Mouse (Mus musculus): Measurements from ENCODE around the gene Adam10. TPM values are rescaled to one million over a fixed set of nuclear protein-coding genes. Genes with fewer than 3 reads are reported as not detected.
A peak's percentile ranks its signal among the peaks of the same experiment; 100 is the strongest.

The Adam10 gene
- polyA plus RNA-seq, 1 experiment: 33.3 TPM

GRCm38 (mm10) chr9:70653875-70654274 is 24.9 kb upstream of the Adam10 start:
- Histone ChIP-seq H3K36me3 (ENCODE audit: control insufficient read depth, insufficient read depth, low read length) (0 out of 2 replicates have a peak, but pooled peaks cover 1% of the 10 kb centered on the region), H3K4me1 (ENCODE audit: control insufficient read depth, insufficient read depth, insufficient read length, low read length) (peaks cover 4% of the 10 kb centered on the region; the same call in 1 of the 2 replicates), H3K27me3 (ENCODE audit: control insufficient read depth, insufficient read depth, low read length) (no peaks in the 10 kb centered on the region), H3K4me3 (ENCODE audit: low read depth, low read length) (no peak overlapping the region), H3K27ac (ENCODE audit: insufficient read depth, low read depth, low read length) (no peak overlapping the region)
- TF ChIP-seq POLR2A (IDR thresholded peaks at IDR 0.05; ENCODE audit: low read depth, low read length) (no peak), CTCF (IDR thresholded peaks at IDR 0.05; ENCODE audit: extremely low read depth, insufficient read length, insufficient replicate concordance, low read depth, low read length) (no peak)
- WGBS: 32% methylated on average over 2 of the region's 2 CpGs

DNA sequence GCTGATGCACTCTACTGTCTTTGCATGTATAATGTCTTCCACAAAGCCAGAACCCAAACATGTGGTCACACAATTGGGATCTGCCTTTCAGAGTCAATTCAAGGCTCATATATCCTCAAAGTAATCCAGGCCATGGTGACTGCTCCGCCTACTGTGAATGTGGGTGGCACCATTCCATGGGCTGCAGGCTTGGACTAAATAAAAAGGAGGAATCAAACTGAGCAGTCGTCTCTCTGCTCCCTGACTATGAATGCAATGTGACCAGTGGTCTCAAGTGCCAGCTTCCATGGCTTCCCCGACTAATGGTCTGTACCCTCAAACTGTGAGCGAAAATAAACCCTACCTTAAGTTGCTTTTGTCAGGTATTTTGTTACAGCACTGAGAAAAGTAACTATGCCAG is 24.3 kb upstream of the Adam10 start:
- Histone ChIP-seq H3K27ac (ENCODE audit: insufficient read depth, low read depth, low read length) (no peak overlapping the region), H3K36me3 (ENCODE audit: control insufficient read depth, insufficient read depth, low read length) (no peaks in the 10 kb centered on the region), H3K4me3 (ENCODE audit: low read depth, low read length) (no peak overlapping the region), H3K27me3 (ENCODE audit: control insufficient read depth, insufficient read depth, low read length) (no peaks in the 10 kb centered on the region), H3K4me1 (ENCODE audit: control insufficient read depth, insufficient read depth, insufficient read length, low read length) (peaks cover 4% of the 10 kb centered on the region; the same call in 1 of the 2 replicates)
- TF ChIP-seq POLR2A (IDR thresholded peaks at IDR 0.05; ENCODE audit: low read depth, low read length): no peak
- no peak for TF ChIP-seq CTCF (IDR thresholded peaks at IDR 0.05; ENCODE audit: extremely low read depth, insufficient read length, insufficient replicate concordance, low read depth, low read length)
- WGBS: 68% methylated on average over 4 of the region's 4 CpGs

GRCm38 (mm10) chr9:70655764-70656129 is 23.1 kb upstream of the Adam10 start:
- 25% methylated on average over 2 of the region's 2 CpGs for WGBS
- TF ChIP-seq POLR2A (IDR thresholded peaks at IDR 0.05; ENCODE audit: low read depth, low read length) (no peak), CTCF (IDR thresholded peaks at IDR 0.05; ENCODE audit: extremely low read depth, insufficient read length, insufficient replicate concordance, low read depth, low read length) (no peak)
- Histone ChIP-seq H3K4me1 (ENCODE audit: control insufficient read depth, insufficient read depth, insufficient read length, low read length) (peaks cover 4% of the 10 kb centered on the region; the same call in 1 of the 2 replicates), H3K27me3 (ENCODE audit: control insufficient read depth, insufficient read depth, low read length) (no peaks in the 10 kb centered on the region), H3K27ac (ENCODE audit: insufficient read depth, low read depth, low read length) (no peak overlapping the region), H3K4me3 (ENCODE audit: low read depth, low read length) (no peak overlapping the region), H3K36me3 (ENCODE audit: control insufficient read depth, insufficient read depth, low read length) (no peaks in the 10 kb centered on the region)

- no peak for TF ChIP-seq CTCF (IDR thresholded peaks at IDR 0.05; ENCODE audit: extremely low read depth, insufficient read length, insufficient replicate concordance, low read depth, low read length)
- peak; percentile 54; the same call in 1 of the 2 replicates for TF ChIP-seq POLR2A (IDR thresholded peaks at IDR 0.05; ENCODE audit: low read depth, low read length)
- no peaks in the 10 kb centered on the region for H3K27me3 ChIP-seq (ENCODE audit: control insufficient read depth, insufficient read depth, low read length)
- no peaks in the 10 kb centered on the region for H3K36me3 ChIP-seq (ENCODE audit: control insufficient read depth, insufficient read depth, low read length)
- WGBS: under 1% methylated on average over 72 of the region's 72 CpGs
- peak within 1 kb of the TSS; percentile 89 for H3K27ac ChIP-seq (ENCODE audit: insufficient read depth, low read depth, low read length)
- peaks cover 4% of the 10 kb centered on the region; the same call in 1 of the 2 replicates for H3K4me1 ChIP-seq (ENCODE audit: control insufficient read depth, insufficient read depth, insufficient read length, low read length)
- H3K4me3 ChIP-seq (ENCODE audit: low read depth, low read length): peak within 1 kb of the TSS; percentile 80
Measured at GRCm38 (mm10) chr9:70656130-70657007, 22.4 kb upstream of the Adam10 start, which contains the start of gene Gm10642. Gene Gm10642 (plus strand): TSS chr9:70656251.

- no peaks in the 10 kb centered on the region for H3K27me3 ChIP-seq (ENCODE audit: control insufficient read depth, insufficient read depth, low read length)
- peak within 1 kb of the TSS; percentile 89 for H3K27ac ChIP-seq (ENCODE audit: insufficient read depth, low read depth, low read length)
- peaks cover 4% of the 10 kb centered on the region; the same call in 1 of the 2 replicates for H3K4me1 ChIP-seq (ENCODE audit: control insufficient read depth, insufficient read depth, insufficient read length, low read length)
- TF ChIP-seq POLR2A (IDR thresholded peaks at IDR 0.05; ENCODE audit: low read depth, low read length): peak; percentile 80
- TF ChIP-seq CTCF (IDR thresholded peaks at IDR 0.05; ENCODE audit: extremely low read depth, insufficient read length, insufficient replicate concordance, low read depth, low read length): no peak
- WGBS: under 1% methylated on average over 67 of the region's 67 CpGs
- no peaks in the 10 kb centered on the region for H3K36me3 ChIP-seq (ENCODE audit: control insufficient read depth, insufficient read depth, low read length)
- H3K4me3 ChIP-seq (ENCODE audit: low read depth, low read length): peak within 1 kb of the TSS; percentile 80
Measured at GRCm38 (mm10) chr9:70657013-70657967, 21.5 kb upstream of the Adam10 start, which contains the start of gene Mindy2. Gene Mindy2 (minus strand): TSS chr9:70657174.

DNA sequence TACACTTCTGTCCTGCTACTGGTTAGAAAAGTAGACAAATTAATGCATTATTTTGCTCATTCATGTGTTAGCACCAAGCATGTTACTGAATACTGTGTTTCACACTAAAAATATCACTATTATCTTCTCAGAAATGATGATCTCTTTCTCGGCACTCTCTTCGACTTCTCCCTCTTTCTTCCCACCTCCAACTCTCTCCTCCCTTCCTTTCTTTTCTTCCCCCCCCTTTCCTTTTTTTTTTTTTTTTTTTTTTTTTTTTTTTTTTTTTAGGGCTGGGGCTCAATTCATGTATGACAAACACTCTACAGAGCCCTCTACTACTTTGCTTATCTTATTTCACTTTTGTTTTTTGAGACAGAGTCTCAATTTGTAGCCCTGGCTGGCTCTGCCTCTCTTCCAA is 20.5 kb upstream of the Adam10 start:
- H3K4me3 ChIP-seq (ENCODE audit: low read depth, low read length): no peak overlapping the region

More for the DNA sequence above, 20.5 kb upstream of the Adam10 start:
- WGBS: 69% methylated on average over 2 of the region's 2 CpGs
- Histone ChIP-seq H3K27me3 (ENCODE audit: control insufficient read depth, insufficient read depth, low read length) (no peaks in the 10 kb centered on the region), H3K36me3 (ENCODE audit: control insufficient read depth, insufficient read depth, low read length) (no peaks in the 10 kb centered on the region), H3K4me1 (ENCODE audit: control insufficient read depth, insufficient read depth, insufficient read length, low read length) (peaks cover 4% of the 10 kb centered on the region; the same call in 1 of the 2 replicates), H3K27ac (ENCODE audit: insufficient read depth, low read depth, low read length) (no peak overlapping the region)
- TF ChIP-seq CTCF (IDR thresholded peaks at IDR 0.05; ENCODE audit: extremely low read depth, insufficient read length, insufficient replicate concordance, low read depth, low read length) (no peak), POLR2A (IDR thresholded peaks at IDR 0.05; ENCODE audit: low read depth, low read length) (no peak)
